Mouse (Mus musculus) stomach, embryonic 14.5 days (tissue): ENCODE results near the gene Ccdc184. TPM values are rescaled to one million over a fixed set of nuclear protein-coding genes. Genes with fewer than 3 reads are reported as not detected.

ENCODE experiments used
- ATAC-seq: fragments of 200-750 bp; cut with Nextera tagmentation; 2 replicates; pipeline ENCODE4 v1.8.0; 2017; ENCODE audit warnings: low read depth, moderate TSS enrichment; ENCODE audit not compliant: insufficient number of reproducible peaks, insufficient read depth, low FRiP score
- H3K27ac ChIP-seq: fragments of 300-500 bp; sonication (generic); 2 replicates; pipeline ENCODE4 v1.5.1; 2014; ENCODE audit warnings: mild to moderate bottlenecking, low read length, moderate library complexity, mixed read lengths
- H3K27me3 ChIP-seq: fragments of 300-500 bp; sonication (generic); 2 replicates; pipeline ENCODE4 v1.6.1; 2014; ENCODE audit warnings: low read length, control low read depth, mixed read lengths; ENCODE audit not compliant: control insufficient read depth, insufficient read depth
- H3K36me3 ChIP-seq: fragments of 300-500 bp; sonication (generic); 2 replicates; pipeline ENCODE4 v1.6.1; 2014; ENCODE audit warnings: mild to moderate bottlenecking, control low read depth, low read length, moderate library complexity, mixed read lengths; ENCODE audit not compliant: control insufficient read depth, insufficient read depth
- H3K4me1 ChIP-seq: fragments of 300-500 bp; sonication (generic); 2 replicates; pipeline ENCODE4 v1.6.1; 2014; ENCODE audit warnings: low read length, control low read depth, mixed read lengths; ENCODE audit not compliant: control insufficient read depth, insufficient read depth
- H3K4me2 ChIP-seq: fragments of 300-500 bp; sonication (generic); replicated peaks from 2 replicates; pipeline ENCODE4 v1.6.1; 2014; ENCODE audit warnings: low read depth, low read length, control low read depth
- H3K4me3 ChIP-seq: fragments of 300-500 bp; sonication (generic); 2 replicates; pipeline ENCODE4 v1.5.1; 2014; ENCODE audit warnings: low read depth, low read length, control low read depth
- H3K9ac ChIP-seq: fragments of 300-500 bp; sonication (generic); replicated peaks from 2 replicates; pipeline ENCODE4 v1.6.1; 2014; ENCODE audit warnings: low read depth, mild to moderate bottlenecking, control low read depth, low read length, moderate library complexity, mixed read lengths
- H3K9me3 ChIP-seq: fragments of 300-500 bp; sonication (generic); 2 replicates; pipeline ENCODE4 v1.6.1; 2016; ENCODE audit warnings: low read depth, low read length, control low read depth; ENCODE audit not compliant: control insufficient read depth
- WGBS: fragments of 180-500 bp; shearing (Covaris S2); extraction: QIAGEN DNeasy Blood & Tissue Kit; methylation state at CpG from one replicate; pipeline ENCODE4 v1.1.7; 2014; 5-methylcytosine and 5-hydroxymethylcytosine counted together
- polyA plus RNA-seq: library from polyadenylated mRNA; unstranded; fragments of >200 nt; fragmentation: Nextera tagmentation; extraction: Ambion mirVana; gene quantifications from 2 replicates; pipeline ENCODE4 v1.2.1, GENCODE M21; 2014

The Ccdc184 gene
- polyA plus RNA-seq, 1 experiment from 2014 or later = 2.4 TPM

DNA sequence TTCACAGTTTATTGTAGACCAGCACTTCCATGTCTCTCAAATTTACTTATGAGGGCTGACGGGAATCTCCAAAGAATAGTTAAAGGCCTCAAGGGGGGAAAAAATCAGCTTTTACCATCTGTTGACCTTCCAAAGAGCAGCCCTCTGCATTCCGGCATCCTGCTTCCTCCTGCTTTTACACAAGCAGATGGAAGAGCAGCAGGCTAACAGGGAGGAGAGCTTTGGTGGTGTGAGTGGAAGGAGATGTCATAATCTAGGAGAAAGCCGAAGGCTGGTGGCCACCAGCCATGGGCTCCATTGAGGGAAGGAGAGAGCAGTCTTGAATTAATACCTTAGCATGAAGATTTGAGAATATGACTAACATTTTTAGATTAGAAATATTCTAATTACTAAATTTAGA lies 18.6 kb upstream of the Ccdc184 start:
- no peak overlapping the region for H3K27ac ChIP-seq
- H3K9me3 ChIP-seq = no peaks in the 10 kb centered on the region
- no peak for ATAC-seq
- H3K9ac ChIP-seq = no peak overlapping the region
- no peaks in the 10 kb centered on the region for H3K27me3 ChIP-seq
- no peak overlapping the region for H3K4me3 ChIP-seq
- H3K4me2 ChIP-seq = no peak overlapping the region
- H3K36me3 ChIP-seq = no peaks in the 10 kb centered on the region
- 73% methylated on average over 3 of the region's 3 CpGs for WGBS
- H3K4me1 ChIP-seq = 0 out of 2 replicates have a peak, but pooled peaks cover 6% of the 10 kb centered on the region

DNA sequence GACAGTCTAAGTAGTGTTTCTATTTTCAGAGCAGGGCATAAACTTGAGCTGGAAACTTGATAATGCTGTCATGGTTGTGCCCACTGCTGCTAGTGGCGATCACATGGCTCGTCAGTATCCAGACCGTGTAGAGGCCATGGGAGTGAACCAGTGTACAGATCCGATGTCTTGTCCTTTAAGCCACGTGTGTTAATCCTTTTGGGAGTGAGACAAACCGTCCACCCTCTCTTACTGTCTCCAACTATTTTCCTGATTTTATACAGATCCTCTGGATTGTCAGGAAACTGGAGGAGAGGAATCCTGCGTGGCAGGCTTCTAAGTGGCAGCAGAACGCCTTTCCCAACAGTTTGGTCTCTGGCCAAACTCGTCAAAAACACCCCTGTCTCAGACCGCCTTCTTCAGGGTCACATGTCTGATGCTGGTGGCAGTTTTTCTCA lies 17.8 kb upstream of the Ccdc184 start:
- Histone ChIP-seq H3K9ac (no peak overlapping the region), H3K4me3 (no peak overlapping the region), H3K4me1 (0 out of 2 replicates have a peak, but pooled peaks cover 6% of the 10 kb centered on the region), H3K27ac (no peak overlapping the region), H3K4me2 (no peak overlapping the region), H3K27me3 (no peaks in the 10 kb centered on the region), H3K9me3 (no peaks in the 10 kb centered on the region), H3K36me3 (no peaks in the 10 kb centered on the region)
- 72% methylated on average over 10 of the region's 10 CpGs for WGBS
- ATAC-seq = no peak

DNA sequence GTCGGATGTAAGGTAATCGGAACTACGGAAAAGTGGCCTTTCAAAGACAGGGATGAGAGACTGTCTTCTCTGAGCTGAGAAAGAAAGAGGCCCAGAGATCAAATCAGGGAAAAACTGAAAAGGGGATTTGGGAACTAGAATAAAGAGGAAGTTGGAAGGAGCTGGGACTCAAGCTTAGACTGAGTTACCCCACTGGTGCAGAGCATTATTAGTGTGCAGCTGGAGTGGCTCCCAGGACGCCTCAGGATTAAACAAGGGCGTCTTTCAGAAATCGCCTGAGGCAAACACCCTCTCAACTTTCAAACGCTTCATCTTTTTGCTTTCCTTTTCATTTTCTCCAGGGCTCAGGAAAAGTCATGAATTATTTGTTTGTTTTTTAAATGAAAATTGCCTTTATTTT lies 14.0 kb upstream of the Ccdc184 start:
- no peak for ATAC-seq

DNA sequence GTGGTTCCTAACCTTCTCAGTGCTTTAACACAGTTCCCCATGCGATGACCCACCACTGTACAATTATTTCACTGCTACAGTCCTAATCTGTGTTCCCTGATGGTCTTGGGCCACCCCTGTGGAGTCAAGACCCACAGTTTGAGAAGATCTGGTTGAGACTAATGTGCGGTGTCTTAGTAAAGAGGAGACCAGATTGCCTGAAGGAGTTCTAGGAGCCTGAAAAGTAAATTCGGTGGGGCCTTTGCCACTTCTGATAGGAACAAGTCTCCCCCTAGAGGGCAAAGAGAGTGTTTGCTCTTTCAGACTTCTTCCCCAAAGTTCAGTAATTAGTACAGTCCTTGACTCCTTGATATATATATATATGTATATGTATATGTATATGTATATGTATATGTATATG lies 13.3 kb upstream of the Ccdc184 start:
- ATAC-seq = no peak
- Histone ChIP-seq H3K4me1 (no peaks in the 10 kb centered on the region), H3K27ac (no peak overlapping the region), H3K9me3 (no peaks in the 10 kb centered on the region), H3K9ac (no peak overlapping the region), H3K36me3 (no peaks in the 10 kb centered on the region), H3K4me2 (no peak overlapping the region), H3K27me3 (no peaks in the 10 kb centered on the region), H3K4me3 (no peak overlapping the region)
- 38% methylated on average over 3 of the region's 3 CpGs for WGBS

More for the DNA sequence above, 14.0 kb upstream of the Ccdc184 start:
- no peak overlapping the region for H3K4me2 ChIP-seq
- 65% methylated on average over 7 of the region's 7 CpGs for WGBS
- H3K36me3 ChIP-seq = no peaks in the 10 kb centered on the region
- H3K9ac ChIP-seq = no peak overlapping the region
- no peaks in the 10 kb centered on the region for H3K9me3 ChIP-seq
- no peak overlapping the region for H3K27ac ChIP-seq
- H3K4me1 ChIP-seq = no peaks in the 10 kb centered on the region
- H3K27me3 ChIP-seq = no peaks in the 10 kb centered on the region
- no peak overlapping the region for H3K4me3 ChIP-seq

DNA sequence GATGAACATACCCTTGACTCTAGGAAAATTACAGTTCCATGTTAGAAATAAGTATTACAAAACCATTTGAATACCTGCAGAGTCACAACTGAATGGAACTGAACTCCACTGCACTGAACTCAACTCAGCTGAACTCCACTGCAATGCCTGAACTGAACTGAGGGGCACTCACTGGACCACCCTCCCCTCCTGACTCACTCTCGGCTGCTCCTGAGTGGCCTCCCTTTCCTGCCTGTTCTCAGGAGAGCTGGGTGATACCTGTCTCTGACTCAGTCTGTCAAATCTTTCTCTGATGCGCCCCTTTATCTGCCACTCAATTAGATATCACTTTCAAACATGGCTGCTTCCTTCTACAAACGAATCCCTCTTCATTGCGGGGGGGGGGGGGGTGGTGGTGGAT lies 12.8 kb upstream of the Ccdc184 start:
- no peak overlapping the region for H3K9ac ChIP-seq
- H3K4me3 ChIP-seq = no peak overlapping the region
- no peaks in the 10 kb centered on the region for H3K36me3 ChIP-seq
- 62% methylated on average over 4 of the region's 4 CpGs for WGBS
- H3K27me3 ChIP-seq = no peaks in the 10 kb centered on the region
- H3K27ac ChIP-seq = no peak overlapping the region
- no peaks in the 10 kb centered on the region for H3K4me1 ChIP-seq
- no peak for ATAC-seq
- no peak overlapping the region for H3K4me2 ChIP-seq
- no peaks in the 10 kb centered on the region for H3K9me3 ChIP-seq

DNA sequence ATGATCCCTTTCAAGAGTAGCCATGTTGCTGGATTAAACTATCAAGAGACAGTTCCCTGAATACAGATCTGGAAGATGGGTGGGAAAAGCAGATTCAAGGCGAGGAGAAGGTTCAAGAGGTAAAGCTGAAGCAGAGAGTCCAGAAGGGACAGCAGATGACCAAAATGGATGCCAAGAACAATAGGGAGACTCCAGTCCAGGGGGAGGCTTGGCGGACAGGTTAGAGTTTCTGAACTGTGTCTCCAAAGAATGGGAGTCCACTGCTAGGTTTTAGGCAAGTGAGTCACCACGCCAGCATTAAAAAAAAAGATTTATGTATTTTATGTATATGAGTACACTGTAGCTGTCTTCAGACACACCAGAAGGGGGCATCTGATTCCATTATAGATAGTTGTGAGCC lies 12.3 kb upstream of the Ccdc184 start:
- no peak for ATAC-seq
- no peak overlapping the region for H3K27ac ChIP-seq
- no peaks in the 10 kb centered on the region for H3K4me1 ChIP-seq
- H3K4me2 ChIP-seq = no peak overlapping the region
- 79% methylated on average over 3 of the region's 3 CpGs for WGBS
- H3K9ac ChIP-seq = no peak overlapping the region
- no peaks in the 10 kb centered on the region for H3K36me3 ChIP-seq
- no peaks in the 10 kb centered on the region for H3K9me3 ChIP-seq
- no peaks in the 10 kb centered on the region for H3K27me3 ChIP-seq
- no peak overlapping the region for H3K4me3 ChIP-seq

DNA sequence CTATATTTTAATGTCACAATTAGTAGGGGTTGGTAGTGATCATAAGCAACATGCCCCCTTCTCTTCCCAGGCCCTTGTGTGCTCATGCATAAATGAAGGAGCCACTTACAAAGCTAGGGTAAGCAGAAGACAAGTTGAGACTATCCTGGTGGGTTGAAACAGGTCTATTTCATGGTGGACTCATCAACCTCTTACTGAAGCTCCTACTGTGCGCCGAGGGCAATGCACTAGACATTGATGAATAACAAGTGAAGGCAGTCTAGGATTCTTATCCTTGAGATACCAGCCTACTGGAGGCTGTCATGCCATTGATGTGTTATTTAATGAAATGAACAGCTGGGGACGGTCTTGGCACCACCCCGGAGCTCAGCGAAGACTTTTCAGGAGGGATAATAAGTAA lies 11.7 kb upstream of the Ccdc184 start:
- no peak overlapping the region for H3K4me3 ChIP-seq
- ATAC-seq = no peak
- 77% methylated on average over 5 of the region's 5 CpGs for WGBS
- no peak overlapping the region for H3K9ac ChIP-seq
- H3K9me3 ChIP-seq = no peaks in the 10 kb centered on the region
- no peak overlapping the region for H3K4me2 ChIP-seq
- no peaks in the 10 kb centered on the region for H3K36me3 ChIP-seq
- H3K4me1 ChIP-seq = no peaks in the 10 kb centered on the region
- no peaks in the 10 kb centered on the region for H3K27me3 ChIP-seq
- no peak overlapping the region for H3K27ac ChIP-seq

DNA sequence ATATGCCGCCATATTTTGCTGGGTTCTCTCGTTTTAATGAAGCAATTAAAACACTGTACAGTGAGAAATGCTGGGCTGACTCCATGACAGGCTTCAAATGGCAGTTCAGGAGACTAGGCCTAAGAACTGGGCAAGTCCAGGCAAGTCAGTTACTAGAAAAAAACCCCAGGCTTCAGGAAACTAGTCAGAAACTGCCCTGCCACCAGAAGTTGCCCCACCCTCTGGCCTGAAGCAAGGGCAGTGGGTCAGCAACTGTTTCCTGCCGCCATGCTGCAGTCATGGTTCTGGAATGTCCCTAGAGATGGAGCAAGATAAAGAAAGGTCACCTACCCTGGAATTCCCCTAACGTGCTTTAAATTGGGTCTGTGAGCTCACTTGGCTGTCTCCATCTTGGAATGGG lies 11.0 kb upstream of the Ccdc184 start:
- no peak overlapping the region for H3K4me3 ChIP-seq
- H3K9ac ChIP-seq = no peak overlapping the region
- H3K4me2 ChIP-seq = no peak overlapping the region
- no peaks in the 10 kb centered on the region for H3K27me3 ChIP-seq
- no peak overlapping the region for H3K27ac ChIP-seq
- WGBS = 66% methylated on average over 4 of the region's 4 CpGs
- no peaks in the 10 kb centered on the region for H3K4me1 ChIP-seq
- ATAC-seq = no peak
- no peaks in the 10 kb centered on the region for H3K36me3 ChIP-seq
- no peaks in the 10 kb centered on the region for H3K9me3 ChIP-seq

DNA sequence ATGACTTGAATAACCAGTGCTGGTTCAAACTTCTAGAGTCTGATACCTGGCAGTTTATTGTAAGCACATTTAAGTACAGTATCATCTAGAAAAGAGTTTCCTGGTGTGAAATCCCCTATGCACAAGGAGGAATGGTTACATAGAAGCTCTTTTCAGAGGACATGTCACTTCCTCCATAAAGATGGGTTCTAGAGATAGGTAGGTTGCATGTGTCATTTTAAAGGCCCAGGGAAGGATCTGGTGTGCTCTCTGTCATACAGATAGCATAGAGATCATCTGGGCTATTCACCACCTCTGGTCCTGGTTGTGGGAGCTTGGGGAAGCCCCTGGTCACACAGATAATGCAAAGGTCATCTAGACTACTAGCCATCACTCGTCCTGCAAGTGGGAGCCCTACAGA lies 9.7 kb upstream of the Ccdc184 start:
- WGBS = 62% methylated on average over 1 of the region's 1 CpGs
- Histone ChIP-seq H3K27me3 (no peaks in the 10 kb centered on the region), H3K4me2 (no peak overlapping the region), H3K9ac (no peak overlapping the region), H3K36me3 (no peaks in the 10 kb centered on the region), H3K4me3 (no peak overlapping the region), H3K9me3 (no peaks in the 10 kb centered on the region), H3K4me1 (no peaks in the 10 kb centered on the region), H3K27ac (no peak overlapping the region)
- ATAC-seq = no peak
